Mouse (Mus musculus): ENCODE data around the gene Srpk2. TPM values are rescaled to one million over a fixed set of nuclear protein-coding genes. Genes with fewer than 3 reads are reported as not detected.
"Not testable (repeated sequence)": the region's sequence is repeated elsewhere in the genome, so short reads cannot be mapped to it uniquely, and the experiment has no call there.

Gene Srpk2
- polyA plus RNA-seq, 1 experiment from 2014 or later: 98.4 TPM

GRCm38 (mm10) chr5:23656590-23656989 lies 27.8 kb downstream of the Srpk2 start:
- WGBS: 97% methylated on average over 4 of the region's 4 CpGs
- Histone ChIP-seq H3K27ac (ENCODE audit: low read depth, low read length) (no peak overlapping the region), H3K4me1 (ENCODE audit: control insufficient read depth, insufficient read depth, low read length) (no peaks in the 10 kb centered on the region), H3K4me3 (ENCODE audit: low read depth, low read length) (no peak overlapping the region), H3K4me2 (ENCODE audit: low read length) (no peak overlapping the region), H3K36me3 (ENCODE audit: control insufficient read depth, insufficient read depth, low read length) (no peaks in the 10 kb centered on the region), H3K9ac (ENCODE audit: low read length) (no peak overlapping the region), H3K27me3 (replicated peaks; ENCODE audit: control insufficient read depth, insufficient read depth, low read length) (no peaks in the 10 kb centered on the region), H3K9me3 (replicated peaks; ENCODE audit: control insufficient read depth, low read length) (no peaks in the 10 kb centered on the region)
- peak; percentile 19 for DNase-seq (ENCODE audit: low spot score)
- ATAC-seq: no peak

GRCm38 (mm10) chr5:23655030-23655429 lies 29.4 kb downstream of the Srpk2 start:
- Histone ChIP-seq H3K9me3 (replicated peaks; ENCODE audit: control insufficient read depth, low read length) (no peaks in the 10 kb centered on the region), H3K4me3 (ENCODE audit: low read depth, low read length) (no peak overlapping the region), H3K36me3 (ENCODE audit: control insufficient read depth, insufficient read depth, low read length) (no peaks in the 10 kb centered on the region), H3K4me2 (ENCODE audit: low read length) (no peak overlapping the region), H3K27me3 (replicated peaks; ENCODE audit: control insufficient read depth, insufficient read depth, low read length) (no peaks in the 10 kb centered on the region), H3K9ac (ENCODE audit: low read length) (no peak overlapping the region), H3K27ac (ENCODE audit: low read depth, low read length) (no peak overlapping the region), H3K4me1 (ENCODE audit: control insufficient read depth, insufficient read depth, low read length) (no peaks in the 10 kb centered on the region)
- 64% methylated on average over 1 of the region's 1 CpGs for WGBS
- no peak for ATAC-seq
- DNase-seq (ENCODE audit: low spot score): no peak

GRCm38 (mm10) chr5:23652326-23652725 lies 32.1 kb downstream of the Srpk2 start:
- Histone ChIP-seq H3K36me3 (ENCODE audit: control insufficient read depth, insufficient read depth, low read length) (no peaks in the 10 kb centered on the region), H3K27ac (ENCODE audit: low read depth, low read length) (no peak overlapping the region), H3K4me3 (ENCODE audit: low read depth, low read length) (no peak overlapping the region), H3K9me3 (replicated peaks; ENCODE audit: control insufficient read depth, low read length) (no peaks in the 10 kb centered on the region), H3K4me2 (ENCODE audit: low read length) (no peak overlapping the region), H3K4me1 (ENCODE audit: control insufficient read depth, insufficient read depth, low read length) (no peaks in the 10 kb centered on the region), H3K9ac (ENCODE audit: low read length) (no peak overlapping the region), H3K27me3 (replicated peaks; ENCODE audit: control insufficient read depth, insufficient read depth, low read length) (no peaks in the 10 kb centered on the region)
- ATAC-seq (no peak), DNase-seq (ENCODE audit: low spot score) (no peak)
- WGBS: 87% methylated on average over 7 of the region's 7 CpGs

GRCm38 (mm10) chr5:23651786-23652185 lies 32.6 kb downstream of the Srpk2 start:
- no peak overlapping the region for H3K4me3 ChIP-seq (ENCODE audit: low read depth, low read length)
- no peaks in the 10 kb centered on the region for H3K4me1 ChIP-seq (ENCODE audit: control insufficient read depth, insufficient read depth, low read length)
- ATAC-seq: no peak
- H3K27ac ChIP-seq (ENCODE audit: low read depth, low read length): no peak overlapping the region
- DNase-seq (ENCODE audit: low spot score): no peak
- no peaks in the 10 kb centered on the region for H3K36me3 ChIP-seq (ENCODE audit: control insufficient read depth, insufficient read depth, low read length)
- no peak overlapping the region for H3K9ac ChIP-seq (ENCODE audit: low read length)
- H3K27me3 ChIP-seq (replicated peaks; ENCODE audit: control insufficient read depth, insufficient read depth, low read length): no peaks in the 10 kb centered on the region
- 89% methylated on average over 3 of the region's 3 CpGs for WGBS
- no peaks in the 10 kb centered on the region for H3K9me3 ChIP-seq (replicated peaks; ENCODE audit: control insufficient read depth, low read length)
- H3K4me2 ChIP-seq (ENCODE audit: low read length): no peak overlapping the region

- Histone ChIP-seq H3K9ac (ENCODE audit: low read length) (no peak overlapping the region), H3K4me3 (ENCODE audit: low read depth, low read length) (no peak overlapping the region), H3K36me3 (ENCODE audit: control insufficient read depth, insufficient read depth, low read length) (no peaks in the 10 kb centered on the region), H3K4me1 (ENCODE audit: control insufficient read depth, insufficient read depth, low read length) (no peaks in the 10 kb centered on the region), H3K4me2 (ENCODE audit: low read length) (no peak overlapping the region), H3K9me3 (replicated peaks; ENCODE audit: control insufficient read depth, low read length) (no peaks in the 10 kb centered on the region), H3K27ac (ENCODE audit: low read depth, low read length) (no peak overlapping the region), H3K27me3 (replicated peaks; ENCODE audit: control insufficient read depth, insufficient read depth, low read length) (no peaks in the 10 kb centered on the region)
- DNase-seq (ENCODE audit: low spot score) (no peak), ATAC-seq (no peak)
- 86% methylated on average over 3 of the region's 3 CpGs for WGBS
Measured at GRCm38 (mm10) chr5:23650504-23650903, 33.9 kb downstream of the Srpk2 start.

GRCm38 (mm10) chr5:23649246-23649645 lies 35.2 kb downstream of the Srpk2 start:
- H3K36me3 ChIP-seq (ENCODE audit: control insufficient read depth, insufficient read depth, low read length): no peaks in the 10 kb centered on the region
- no peak overlapping the region for H3K4me2 ChIP-seq (ENCODE audit: low read length)
- H3K27me3 ChIP-seq (replicated peaks; ENCODE audit: control insufficient read depth, insufficient read depth, low read length): no peaks in the 10 kb centered on the region
- H3K4me3 ChIP-seq (ENCODE audit: low read depth, low read length): no peak overlapping the region
- no peak for ATAC-seq
- H3K9ac ChIP-seq (ENCODE audit: low read length): no peak overlapping the region
- H3K9me3 ChIP-seq (replicated peaks; ENCODE audit: control insufficient read depth, low read length): no peaks in the 10 kb centered on the region
- no peak for DNase-seq (ENCODE audit: low spot score)
- no peaks in the 10 kb centered on the region for H3K4me1 ChIP-seq (ENCODE audit: control insufficient read depth, insufficient read depth, low read length)
- 97% methylated on average over 2 of the region's 2 CpGs for WGBS
- no peak overlapping the region for H3K27ac ChIP-seq (ENCODE audit: low read depth, low read length)

- Histone ChIP-seq H3K4me3 (ENCODE audit: low read depth, low read length) (no peak overlapping the region), H3K4me1 (ENCODE audit: control insufficient read depth, insufficient read depth, low read length) (no peaks in the 10 kb centered on the region), H3K4me2 (ENCODE audit: low read length) (no peak overlapping the region), H3K27ac (ENCODE audit: low read depth, low read length) (no peak overlapping the region), H3K9me3 (replicated peaks; ENCODE audit: control insufficient read depth, low read length) (no peaks in the 10 kb centered on the region), H3K27me3 (replicated peaks; ENCODE audit: control insufficient read depth, insufficient read depth, low read length) (no peaks in the 10 kb centered on the region), H3K36me3 (ENCODE audit: control insufficient read depth, insufficient read depth, low read length) (no peaks in the 10 kb centered on the region), H3K9ac (ENCODE audit: low read length) (no peak overlapping the region)
- DNase-seq (ENCODE audit: low spot score) (no peak), ATAC-seq (no peak)
- WGBS: 87% methylated on average over 3 of the region's 3 CpGs
Measured at GRCm38 (mm10) chr5:23645671-23646070, 38.7 kb downstream of the Srpk2 start.

- DNase-seq (ENCODE audit: low spot score); H3K36me3 ChIP-seq (ENCODE audit: control insufficient read depth, insufficient read depth, low read length); H3K4me3 ChIP-seq (ENCODE audit: low read depth, low read length); H3K27me3 ChIP-seq (replicated peaks; ENCODE audit: control insufficient read depth, insufficient read depth, low read length); H3K4me2 ChIP-seq (ENCODE audit: low read length); H3K9me3 ChIP-seq (replicated peaks; ENCODE audit: control insufficient read depth, low read length); H3K9ac ChIP-seq (ENCODE audit: low read length); H3K27ac ChIP-seq (ENCODE audit: low read depth, low read length); ATAC-seq; H3K4me1 ChIP-seq (ENCODE audit: control insufficient read depth, insufficient read depth, low read length): not testable (repeated sequence)
Measured at GRCm38 (mm10) chr5:23639193-23639592, 45.2 kb downstream of the Srpk2 start.

GRCm38 (mm10) chr5:23638023-23638422 lies 46.4 kb downstream of the Srpk2 start:
- WGBS: 86% methylated on average over 4 of the region's 4 CpGs
- no peak for DNase-seq (ENCODE audit: low spot score)
- no peak overlapping the region for H3K4me2 ChIP-seq (ENCODE audit: low read length)
- H3K9ac ChIP-seq (ENCODE audit: low read length): no peak overlapping the region
- no peak overlapping the region for H3K27ac ChIP-seq (ENCODE audit: low read depth, low read length)
- no peaks in the 10 kb centered on the region for H3K4me1 ChIP-seq (ENCODE audit: control insufficient read depth, insufficient read depth, low read length)
- H3K27me3 ChIP-seq (replicated peaks; ENCODE audit: control insufficient read depth, insufficient read depth, low read length): no peaks in the 10 kb centered on the region
- H3K9me3 ChIP-seq (replicated peaks; ENCODE audit: control insufficient read depth, low read length): no peaks in the 10 kb centered on the region
- no peaks in the 10 kb centered on the region for H3K36me3 ChIP-seq (ENCODE audit: control insufficient read depth, insufficient read depth, low read length)
- ATAC-seq: no peak
- H3K4me3 ChIP-seq (ENCODE audit: low read depth, low read length): no peak overlapping the region
